Mouse (Mus musculus): ENCODE data around the gene Klb. TPM values are rescaled to one million over a fixed set of nuclear protein-coding genes. Genes with fewer than 3 reads are reported as not detected.

Gene Klb
- polyA plus RNA-seq, 1 experiment from 2014 or later, result 0.05 TPM

- 2% methylated on average over 12 of the region's 12 CpGs for WGBS
- H3K36me3 ChIP-seq (ENCODE audit: control insufficient read depth, insufficient read depth, low read length), result peaks cover 24% of the 10 kb centered on the region
- no peaks in the 10 kb centered on the region for H3K27me3 ChIP-seq (ENCODE audit: control insufficient read depth, insufficient read depth, low read depth, low read length)
- ATAC-seq (ENCODE audit: low read depth), result no peak
- H3K4me1 ChIP-seq (replicated peaks; ENCODE audit: control insufficient read depth, insufficient read depth, low read length), result peaks cover 8% of the 10 kb centered on the region
- H3K9ac ChIP-seq (ENCODE audit: low read length), result peak overlapping the region; percentile 88
- H3K4me2 ChIP-seq (ENCODE audit: low read depth, low read length), result peak overlapping the region; percentile 78
- H3K4me3 ChIP-seq (ENCODE audit: low read length), result peak overlapping the region; percentile 98
- H3K27ac ChIP-seq (ENCODE audit: low read length), result 0 out of 2 replicates have a peak overlapping the region, but pooled peaks have one; percentile 63
- no peaks in the 10 kb centered on the region for H3K9me3 ChIP-seq (ENCODE audit: control insufficient read depth, low read length)
Measured at GRCm38 (mm10) chr5:65391753-65392152, 43.6 kb downstream of the Klb start.

- Histone ChIP-seq H3K27ac (ENCODE audit: low read length) (no peak overlapping the region), H3K9ac (ENCODE audit: low read length) (no peak overlapping the region), H3K4me1 (replicated peaks; ENCODE audit: control insufficient read depth, insufficient read depth, low read length) (peaks cover 8% of the 10 kb centered on the region), H3K36me3 (ENCODE audit: control insufficient read depth, insufficient read depth, low read length) (peaks cover 19% of the 10 kb centered on the region; the same call in 1 of the 2 replicates), H3K4me3 (ENCODE audit: low read length) (no peak overlapping the region), H3K9me3 (ENCODE audit: control insufficient read depth, low read length) (no peaks in the 10 kb centered on the region), H3K27me3 (ENCODE audit: control insufficient read depth, insufficient read depth, low read depth, low read length) (no peaks in the 10 kb centered on the region), H3K4me2 (ENCODE audit: low read depth, low read length) (no peak overlapping the region)
- no peak for ATAC-seq (ENCODE audit: low read depth)
- 86% methylated on average over 7 of the region's 7 CpGs for WGBS
Measured at GRCm38 (mm10) chr5:65394425-65394824, 46.3 kb downstream of the Klb start.

GRCm38 (mm10) chr5:65401251-65401994, 53.3 kb downstream of the Klb start:
- Histone ChIP-seq H3K4me3 (ENCODE audit: low read length) (no peak overlapping the region), H3K27ac (ENCODE audit: low read length) (no peak overlapping the region), H3K9me3 (ENCODE audit: control insufficient read depth, low read length) (no peaks in the 10 kb centered on the region), H3K4me2 (ENCODE audit: low read depth, low read length) (no peak overlapping the region), H3K36me3 (ENCODE audit: control insufficient read depth, insufficient read depth, low read length) (peaks cover 19% of the 10 kb centered on the region), H3K27me3 (ENCODE audit: control insufficient read depth, insufficient read depth, low read depth, low read length) (no peaks in the 10 kb centered on the region), H3K9ac (ENCODE audit: low read length) (no peak overlapping the region), H3K4me1 (replicated peaks; ENCODE audit: control insufficient read depth, insufficient read depth, low read length) (no peaks in the 10 kb centered on the region)
- WGBS, result 29% methylated on average over 2 of the region's 2 CpGs
- peak; percentile 82; the same call in 1 of the 2 replicates for ATAC-seq (ENCODE audit: low read depth)

- Histone ChIP-seq H3K27me3 (ENCODE audit: control insufficient read depth, insufficient read depth, low read depth, low read length) (no peaks in the 10 kb centered on the region), H3K4me2 (ENCODE audit: low read depth, low read length) (no peak overlapping the region), H3K9ac (ENCODE audit: low read length) (no peak overlapping the region), H3K4me1 (replicated peaks; ENCODE audit: control insufficient read depth, insufficient read depth, low read length) (no peaks in the 10 kb centered on the region), H3K27ac (ENCODE audit: low read length) (no peak overlapping the region), H3K4me3 (ENCODE audit: low read length) (no peak overlapping the region), H3K36me3 (ENCODE audit: control insufficient read depth, insufficient read depth, low read length) (peaks cover 23% of the 10 kb centered on the region), H3K9me3 (ENCODE audit: control insufficient read depth, low read length) (no peaks in the 10 kb centered on the region)
- ATAC-seq (ENCODE audit: low read depth), result no peak
- WGBS, result 73% methylated on average over 12 of the region's 12 CpGs
Measured at GRCm38 (mm10) chr5:65407989-65408388, 59.9 kb downstream of the Klb start.

- no peak overlapping the region for H3K4me2 ChIP-seq (ENCODE audit: low read depth, low read length)
- H3K36me3 ChIP-seq (ENCODE audit: control insufficient read depth, insufficient read depth, low read length), result peaks cover 19% of the 10 kb centered on the region
- H3K27me3 ChIP-seq (ENCODE audit: control insufficient read depth, insufficient read depth, low read depth, low read length), result no peaks in the 10 kb centered on the region
- H3K27ac ChIP-seq (ENCODE audit: low read length), result peak overlapping the region; percentile 84
- peak overlapping the region; percentile 57 for H3K9ac ChIP-seq (ENCODE audit: low read length)
- no peaks in the 10 kb centered on the region for H3K9me3 ChIP-seq (ENCODE audit: control insufficient read depth, low read length)
- peaks cover 10% of the 10 kb centered on the region for H3K4me1 ChIP-seq (replicated peaks; ENCODE audit: control insufficient read depth, insufficient read depth, low read length)
- no peak overlapping the region for H3K4me3 ChIP-seq (ENCODE audit: low read length)
- 24% methylated on average over 26 of the region's 26 CpGs for WGBS
- ATAC-seq (ENCODE audit: low read depth), result peak; percentile 90
Measured at GRCm38 (mm10) chr5:65415653-65416458, 67.7 kb downstream of the Klb start.

- Histone ChIP-seq H3K9me3 (ENCODE audit: control insufficient read depth, low read length) (no peaks in the 10 kb centered on the region), H3K27me3 (ENCODE audit: control insufficient read depth, insufficient read depth, low read depth, low read length) (no peaks in the 10 kb centered on the region), H3K27ac (ENCODE audit: low read length) (no peak overlapping the region), H3K9ac (ENCODE audit: low read length) (no peak overlapping the region), H3K36me3 (ENCODE audit: control insufficient read depth, insufficient read depth, low read length) (peaks cover 27% of the 10 kb centered on the region), H3K4me1 (replicated peaks; ENCODE audit: control insufficient read depth, insufficient read depth, low read length) (peaks cover 10% of the 10 kb centered on the region), H3K4me3 (ENCODE audit: low read length) (no peak overlapping the region), H3K4me2 (ENCODE audit: low read depth, low read length) (no peak overlapping the region)
- WGBS, result 82% methylated on average over 10 of the region's 10 CpGs
- no peak for ATAC-seq (ENCODE audit: low read depth)
Measured at GRCm38 (mm10) chr5:65419136-65419535, 71.0 kb downstream of the Klb start.

GRCm38 (mm10) chr5:65420822-65421221, 72.7 kb downstream of the Klb start:
- Histone ChIP-seq H3K9me3 (ENCODE audit: control insufficient read depth, low read length) (no peaks in the 10 kb centered on the region), H3K27ac (ENCODE audit: low read length) (no peak overlapping the region), H3K4me3 (ENCODE audit: low read length) (no peak overlapping the region), H3K4me1 (replicated peaks; ENCODE audit: control insufficient read depth, insufficient read depth, low read length) (peaks cover 5% of the 10 kb centered on the region), H3K4me2 (ENCODE audit: low read depth, low read length) (no peak overlapping the region), H3K36me3 (ENCODE audit: control insufficient read depth, insufficient read depth, low read length) (peaks cover 24% of the 10 kb centered on the region), H3K9ac (ENCODE audit: low read length) (no peak overlapping the region), H3K27me3 (ENCODE audit: control insufficient read depth, insufficient read depth, low read depth, low read length) (no peaks in the 10 kb centered on the region)
- 71% methylated on average over 6 of the region's 6 CpGs for WGBS
- ATAC-seq (ENCODE audit: low read depth), result no peak

- peaks cover 26% of the 10 kb centered on the region for H3K36me3 ChIP-seq (ENCODE audit: control insufficient read depth, insufficient read depth, low read length)
- no peak overlapping the region for H3K27ac ChIP-seq (ENCODE audit: low read length)
- H3K4me2 ChIP-seq (ENCODE audit: low read depth, low read length), result no peak overlapping the region
- WGBS, result 88% methylated on average over 8 of the region's 8 CpGs
- no peak overlapping the region for H3K4me3 ChIP-seq (ENCODE audit: low read length)
- H3K9me3 ChIP-seq (ENCODE audit: control insufficient read depth, low read length), result no peaks in the 10 kb centered on the region
- ATAC-seq (ENCODE audit: low read depth), result no peak
- no peaks in the 10 kb centered on the region for H3K4me1 ChIP-seq (replicated peaks; ENCODE audit: control insufficient read depth, insufficient read depth, low read length)
- no peaks in the 10 kb centered on the region for H3K27me3 ChIP-seq (ENCODE audit: control insufficient read depth, insufficient read depth, low read depth, low read length)
- H3K9ac ChIP-seq (ENCODE audit: low read length), result no peak overlapping the region
Measured at GRCm38 (mm10) chr5:65422803-65423202, 74.7 kb downstream of the Klb start.

GRCm38 (mm10) chr5:65424215-65424614, 76.1 kb downstream of the Klb start:
- no peak overlapping the region for H3K4me2 ChIP-seq (ENCODE audit: low read depth, low read length)

More at GRCm38 (mm10) chr5:65424215-65424614, 76.1 kb downstream of the Klb start:
- peaks cover 26% of the 10 kb centered on the region for H3K36me3 ChIP-seq (ENCODE audit: control insufficient read depth, insufficient read depth, low read length)
- no peaks in the 10 kb centered on the region for H3K27me3 ChIP-seq (ENCODE audit: control insufficient read depth, insufficient read depth, low read depth, low read length)
- H3K27ac ChIP-seq (ENCODE audit: low read length), result no peak overlapping the region
- no peaks in the 10 kb centered on the region for H3K9me3 ChIP-seq (ENCODE audit: control insufficient read depth, low read length)
- ATAC-seq (ENCODE audit: low read depth), result no peak
- H3K9ac ChIP-seq (ENCODE audit: low read length), result no peak overlapping the region
- no peak overlapping the region for H3K4me3 ChIP-seq (ENCODE audit: low read length)
- 65% methylated on average over 6 of the region's 6 CpGs for WGBS
- no peaks in the 10 kb centered on the region for H3K4me1 ChIP-seq (replicated peaks; ENCODE audit: control insufficient read depth, insufficient read depth, low read length)
